30 mouse cellular contexts compared by ENCODE assay signal in the genomic region with DNA sequence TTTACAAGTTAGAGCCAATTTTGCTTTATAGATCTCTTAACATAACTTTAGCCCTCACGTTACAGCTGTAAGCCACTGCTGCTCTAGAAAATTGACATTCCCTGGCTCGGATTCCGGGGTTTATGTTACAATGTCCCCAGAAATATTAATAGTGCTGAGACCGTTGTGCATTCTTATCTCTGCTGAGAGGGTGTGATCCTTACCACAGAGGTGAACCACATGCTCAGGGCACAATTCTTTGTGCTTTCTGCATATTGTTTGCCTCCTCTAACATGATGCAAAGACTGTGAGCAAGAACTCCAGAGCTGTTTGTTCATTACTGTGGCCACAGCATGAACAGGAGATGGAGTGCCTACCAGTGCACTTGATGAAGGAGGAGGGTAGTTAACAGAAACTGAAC. TPM values are rescaled to one million over a fixed set of nuclear protein-coding genes. Genes with fewer than 3 reads are reported as not detected.
A peak's percentile ranks its signal among the peaks of the same experiment; 100 is the strongest.
DNase-seq lines count a peak whose midpoint lies in the region; ATAC-seq and TF ChIP-seq lines count a peak whose summit lies in the region.
"Had no signal": no experiment of that assay in that cellular context is flagged by ENCODE, and none has a peak within 500 bp of the region (broad histone marks: within the 10 kb centered on the region; RNA-seq: fewer than 3 reads in every experiment).

No protein-coding gene starts in this region.

- intact Hi-C loops in heart, adult 2 months (cut with DNase I): no loop called here

- peak; percentile 71 for ATAC-seq in liver, embryonic 11.5 days (replicated peaks; ENCODE audit: low FRiP score)
- ATAC-seq in liver, embryonic 13.5 days (ENCODE audit: low read depth): peak; percentile 68; the same call in 1 of the 2 replicates
- no peak for ATAC-seq in kidney, embryonic 14.5 days (ENCODE audit: low FRiP score, low TSS enrichment)
- ATAC-seq: activated CD4-positive, CD25-positive, alpha-beta regulatory T cell, adult 4 months; CD4-positive, CD25-positive, alpha-beta regulatory T cell, adult 4 months; forebrain, embryonic 16.5 days; inflammation-experienced regulatory T-cells, adult 6 months had no signal

- H3K9ac ChIP-seq in liver, embryonic 11.5 days (ENCODE audit: low read depth, low read length): no peak overlapping the region
- no peak overlapping the region for H3K9ac ChIP-seq in liver, embryonic 13.5 days
- no peak overlapping the region for H3K9ac ChIP-seq in kidney, embryonic 14.5 days (ENCODE audit: low read depth, low read length)
- H3K9ac ChIP-seq in heart, adult 2 months (ENCODE audit: low read depth, low read length): no peak overlapping the region
- H3K9ac ChIP-seq: hindbrain, embryonic 15.5 days; kidney, embryonic 15.5 days; limb, embryonic 12.5 days; liver, embryonic 15.5 days; midbrain, embryonic 12.5 days; neural tube, embryonic 13.5 days had no signal

- H3K79me2 ChIP-seq in heart, adult 2 months (replicated peaks; ENCODE audit: control insufficient read depth, insufficient read depth, low read length): no peaks in the 10 kb centered on the region

- no peak for TF ChIP-seq EP300 in heart, adult 2 months (IDR thresholded peaks at IDR 0.05; ENCODE audit: insufficient read depth, low read depth, low read length)

- no peaks in the 10 kb centered on the region; the same call in 1 of the 2 replicates for H3K4me1 ChIP-seq in liver, embryonic 11.5 days (replicated peaks; ENCODE audit: control insufficient read depth, insufficient read depth, low read length)
- H3K4me1 ChIP-seq in liver, embryonic 13.5 days (replicated peaks): peaks cover 12% of the 10 kb centered on the region
- peaks cover 29% of the 10 kb centered on the region for H3K4me1 ChIP-seq in megakaryocyte, embryonic 14.5 days
- no peaks in the 10 kb centered on the region for H3K4me1 ChIP-seq in kidney, embryonic 14.5 days (ENCODE audit: control insufficient read depth, insufficient read depth, low read length)
- H3K4me1 ChIP-seq in heart, adult 2 months (ENCODE audit: control insufficient read depth, insufficient read depth, low read length): no peaks in the 10 kb centered on the region
- H3K4me1 ChIP-seq: hindbrain, embryonic 10.5 days; hindbrain, embryonic 15.5 days; kidney, embryonic 15.5 days; limb, embryonic 12.5 days; midbrain, embryonic 12.5 days; neural tube, embryonic 13.5 days had no signal

- TF ChIP-seq POLR2A in heart, adult 2 months (IDR thresholded peaks at IDR 0.05; ENCODE audit: insufficient read depth, low read depth, low read length): no peak

- DNase-seq in liver, embryonic 11.5 days (ENCODE audit: low spot score): no peak
- DNase-seq in liver: no peak
- no peak for DNase-seq in liver, embryonic 13.5 days
- DNase-seq in heart, adult 2 months: no peak
- DNase-seq in right cerebral cortex, postnatal 4 days: no peak
- DNase-seq: adrenal gland, adult 8-10 months; cerebellum, adult 8-10 months; cerebellum, postnatal 25 days; gastrocnemius, adult 2 months; heart, postnatal 14 days; kidney, adult 11 months; kidney, postnatal 25 days; lung, postnatal 10 days; thymus, adult 2 months had no signal

- H3K4me2 ChIP-seq in liver, embryonic 11.5 days: no peak overlapping the region
- no peak overlapping the region for H3K4me2 ChIP-seq in liver, embryonic 13.5 days
- H3K4me2 ChIP-seq in kidney, embryonic 14.5 days (replicated peaks; ENCODE audit: low read depth, low read length): no peak overlapping the region
- H3K4me2 ChIP-seq: hindbrain, embryonic 15.5 days; kidney, embryonic 15.5 days; limb, embryonic 12.5 days; liver, embryonic 15.5 days; midbrain, embryonic 12.5 days; neural tube, embryonic 13.5 days had no signal

- no peak for TF ChIP-seq CTCF in heart, adult 2 months (IDR thresholded peaks at IDR 0.05)

- no peak overlapping the region for H3K27ac ChIP-seq in liver, embryonic 11.5 days (ENCODE audit: low read depth, low read length)
- no peak overlapping the region for H3K27ac ChIP-seq in liver, embryonic 13.5 days
- no peak overlapping the region for H3K27ac ChIP-seq in kidney, embryonic 14.5 days (ENCODE audit: low read depth, low read length)
- H3K27ac ChIP-seq in heart, adult 2 months: no peak overlapping the region
- H3K27ac ChIP-seq: gastrocnemius, adult 2 months; hindbrain, embryonic 10.5 days; hindbrain, embryonic 15.5 days; kidney, embryonic 15.5 days; left cerebral cortex, adult 2 months; limb, embryonic 12.5 days; liver, embryonic 15.5 days; macrophage; midbrain, embryonic 12.5 days; neural tube, embryonic 13.5 days had no signal

- 61% methylated on average over 4 of the region's 4 CpGs for WGBS in liver, embryonic 11.5 days
- 32% methylated on average over 4 of the region's 4 CpGs for WGBS in liver, embryonic 13.5 days (ENCODE audit: insufficient replicate concordance)
- WGBS in kidney, embryonic 14.5 days: 86% methylated on average over 4 of the region's 4 CpGs
- 71% methylated on average over 4 of the region's 4 CpGs for WGBS in heart, adult 2 months

- peaks cover 2% of the 10 kb centered on the region; the same call in 1 of the 2 replicates for H3K36me3 ChIP-seq in liver, embryonic 11.5 days (ENCODE audit: control insufficient read depth, insufficient read depth, low read length)
- H3K36me3 ChIP-seq in liver, embryonic 13.5 days: peaks cover 4% of the 10 kb centered on the region; the same call in 1 of the 2 replicates
- H3K36me3 ChIP-seq in megakaryocyte, embryonic 14.5 days (replicated peaks; ENCODE audit: low read length): peaks cover 4% of the 10 kb centered on the region
- peaks cover 5% of the 10 kb centered on the region; the same call in 1 of the 2 replicates for H3K36me3 ChIP-seq in kidney, embryonic 14.5 days (ENCODE audit: control insufficient read depth, insufficient read depth, low read length)
- H3K36me3 ChIP-seq in heart, adult 2 months (ENCODE audit: control insufficient read depth, insufficient read depth, low read length): no peaks in the 10 kb centered on the region
- H3K36me3 ChIP-seq: liver, embryonic 15.5 days had no signal

- no peak overlapping the region for H3K4me3 ChIP-seq in liver, embryonic 11.5 days (ENCODE audit: low read depth, low read length)
- no peak overlapping the region for H3K4me3 ChIP-seq in liver, embryonic 13.5 days (replicated peaks)
- peak overlapping the region; percentile 15 for H3K4me3 ChIP-seq in megakaryocyte, embryonic 14.5 days (replicated peaks)
- no peak overlapping the region for H3K4me3 ChIP-seq in kidney, embryonic 14.5 days (ENCODE audit: low read length)
- H3K4me3 ChIP-seq in heart, adult 2 months: no peak overlapping the region
- H3K4me3 ChIP-seq: gastrocnemius, adult 2 months; hindbrain, embryonic 10.5 days; hindbrain, embryonic 15.5 days; kidney, embryonic 15.5 days; left cerebral cortex, adult 2 months; limb, embryonic 12.5 days; liver, embryonic 15.5 days; midbrain, embryonic 12.5 days; neural tube, embryonic 13.5 days had no signal

- H3K27me3 ChIP-seq in liver, embryonic 11.5 days (replicated peaks; ENCODE audit: control insufficient read depth, insufficient read depth, low read length): no peaks in the 10 kb centered on the region
- H3K27me3 ChIP-seq in liver, embryonic 13.5 days: no peaks in the 10 kb centered on the region
- no peaks in the 10 kb centered on the region for H3K27me3 ChIP-seq in megakaryocyte, embryonic 14.5 days (replicated peaks)
- no peaks in the 10 kb centered on the region for H3K27me3 ChIP-seq in kidney, embryonic 14.5 days (ENCODE audit: control insufficient read depth, insufficient read depth, low read length)
- no peaks in the 10 kb centered on the region for H3K27me3 ChIP-seq in heart, adult 2 months (ENCODE audit: control insufficient read depth, insufficient read depth, low read length)
- H3K27me3 ChIP-seq: hindbrain, embryonic 15.5 days; kidney, embryonic 15.5 days; limb, embryonic 12.5 days; liver, embryonic 15.5 days; midbrain, embryonic 12.5 days; neural tube, embryonic 13.5 days had no signal

- H3K9me3 ChIP-seq in liver, embryonic 11.5 days (ENCODE audit: control insufficient read depth, low read length): no peaks in the 10 kb centered on the region
- H3K9me3 ChIP-seq in liver, embryonic 13.5 days (replicated peaks): no peaks in the 10 kb centered on the region
- H3K9me3 ChIP-seq in megakaryocyte, embryonic 14.5 days: no peaks in the 10 kb centered on the region
- no peaks in the 10 kb centered on the region for H3K9me3 ChIP-seq in kidney, embryonic 14.5 days (ENCODE audit: control insufficient read depth, low read length)
- H3K9me3 ChIP-seq: hindbrain, embryonic 10.5 days; hindbrain, embryonic 15.5 days; kidney, embryonic 15.5 days; limb, embryonic 12.5 days; liver, embryonic 15.5 days; midbrain, embryonic 12.5 days; neural tube, embryonic 13.5 days had no signal

RNA-seq across cellular contexts. Expression of gene Magohb, which starts 16.4 kb away (rescaled TPM):
- 59.9 and 63.6 TPM in 2 replicates for polyA plus RNA-seq in liver, embryonic 11.5 days (2014; fragmentation: Nextera tagmentation; extraction: Ambion mirVana)
- polyA plus RNA-seq in liver, embryonic 13.5 days (2015; fragmentation: Nextera tagmentation; extraction: Ambion mirVana): 39.4 and 43.6 TPM in 2 replicates
- polyA plus RNA-seq in megakaryocyte, embryonic 14.5 days (2012; ENCODE audit: insufficient read depth, low replicate concordance): not detected in 2 replicates
- 75.4 and 89.7 TPM in 2 replicates for polyA plus RNA-seq in kidney, embryonic 14.5 days (2014; fragmentation: Nextera tagmentation; extraction: Ambion mirVana)
- 10 to 100 TPM in 1 of 2 experiments, 1 to 10 TPM in 1; 7.6 to 10.2 TPM for total RNA-seq in heart, adult 2 months (2021)
- 1.4 and 5.7 TPM in 2 replicates for polyA plus RNA-seq in heart, adult 2 months (2012; rRNA removed)

RNA-seq across cellular contexts. Expression of gene Klra2, which starts 29.5 kb away (rescaled TPM):
- polyA plus RNA-seq in liver, embryonic 11.5 days (2014; fragmentation: Nextera tagmentation; extraction: Ambion mirVana): 0.10 TPM in 1 of 2 replicates, not detected in the other
- 0.21 TPM in 2 replicates for polyA plus RNA-seq in liver, embryonic 13.5 days (2015; fragmentation: Nextera tagmentation; extraction: Ambion mirVana)
- polyA plus RNA-seq in megakaryocyte, embryonic 14.5 days (2012; ENCODE audit: insufficient read depth, low replicate concordance): not detected in 2 replicates
- not detected in 2 replicates for polyA plus RNA-seq in kidney, embryonic 14.5 days (2014; fragmentation: Nextera tagmentation; extraction: Ambion mirVana)
- under 1 TPM; 0.60 to 0.73 TPM for total RNA-seq in heart, adult 2 months (2021)
- 0.12 and 0.18 TPM in 2 replicates for polyA plus RNA-seq in heart, adult 2 months (2012; rRNA removed)
- total RNA-seq: gastrocnemius, adult 2 months had no signal
- polyA plus RNA-seq: activated CD4-positive, CD25-positive, alpha-beta regulatory T cell, adult 4 months; embryonic facial prominence, embryonic 11.5 days; forebrain, embryonic 16.5 days; hindbrain, embryonic 10.5 days; limb, embryonic 12.5 days; midbrain, embryonic 12.5 days had no signal
